Mouse (Mus musculus) C2C12 (cell line): ENCODE results near the gene Wars2.

Experiments
- CTCF ChIP-seq: IDR thresholded peaks from one replicate; pipeline ENCODE4 v1.5.1; 2011; ENCODE audit not compliant: control insufficient read depth, insufficient read depth, insufficient read length
- USF1 ChIP-seq: IDR thresholded peaks from one replicate; pipeline ENCODE4 v1.6.1; 2011; ENCODE audit warnings: low read depth, mild to moderate bottlenecking, control low read depth, moderate library complexity

DNA sequence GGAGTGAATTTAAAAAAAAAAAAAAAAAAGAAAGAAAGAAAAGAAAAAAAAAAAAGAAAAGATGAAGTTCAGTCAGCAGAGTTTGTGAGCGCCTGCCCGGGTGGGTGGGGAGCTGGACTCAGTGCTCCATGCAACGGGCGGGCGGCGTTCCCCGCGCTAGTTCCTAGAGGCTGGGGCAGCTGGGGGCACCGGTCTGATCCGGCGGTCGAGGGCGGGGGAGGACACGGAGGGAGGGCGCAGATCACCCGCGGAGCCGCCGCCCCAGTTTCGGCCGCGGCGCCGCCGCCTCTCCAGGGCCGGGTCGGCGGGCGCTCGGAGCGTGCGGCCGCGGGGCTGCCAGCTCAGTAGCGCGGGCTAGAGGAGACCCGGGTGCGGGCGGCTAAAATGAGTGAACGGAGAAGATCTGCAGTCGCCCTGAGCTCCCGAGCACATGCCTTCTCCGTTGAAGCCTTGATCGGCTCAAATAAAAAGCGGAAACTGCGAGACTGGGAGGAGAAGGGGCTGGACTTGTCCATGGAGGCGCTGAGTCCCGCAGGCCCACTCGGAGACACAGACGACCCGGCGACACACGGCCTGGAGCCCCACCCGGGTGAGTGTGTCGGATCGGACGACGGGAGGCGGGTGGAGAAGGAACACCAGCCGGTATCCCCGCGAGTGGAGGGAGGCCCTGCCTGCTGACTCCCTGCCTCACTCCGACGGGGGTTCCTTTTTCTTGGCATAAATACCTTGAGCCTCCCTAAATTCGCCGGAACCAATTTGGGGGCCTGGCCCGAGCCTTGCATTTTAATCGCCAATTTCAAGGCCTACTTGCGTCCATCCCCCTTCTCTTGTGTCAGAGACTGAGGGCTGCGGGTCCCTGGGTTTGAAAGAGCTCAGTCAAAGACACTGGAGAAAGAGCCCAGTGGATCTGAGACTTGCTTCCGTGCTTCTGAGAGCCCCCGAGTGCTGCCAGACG is 112.9 kb downstream of the Wars2 start:
- TF ChIP-seq CTCF (no peak), USF1 (no peak)
